9 mouse cellular contexts compared by ENCODE assay signal in the genomic region with DNA sequence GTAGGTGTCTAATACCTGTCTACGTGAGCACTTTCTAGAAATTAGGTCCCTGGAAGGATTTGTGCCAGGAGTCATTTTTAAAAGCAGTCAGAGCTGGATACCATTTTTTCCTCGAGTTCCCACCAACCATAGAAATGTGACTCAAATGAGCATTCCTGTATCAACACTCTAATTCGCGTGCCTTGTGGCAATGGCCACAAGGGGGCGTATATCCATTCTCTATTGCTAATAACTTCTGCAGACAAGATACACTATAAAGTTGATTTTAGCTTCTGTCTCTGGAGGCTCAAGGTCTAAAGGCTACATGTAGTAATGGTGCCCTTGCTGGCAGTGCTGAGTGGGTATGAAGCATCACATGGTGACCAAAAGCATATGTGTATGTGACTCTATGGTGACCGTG.
A peak's percentile ranks its signal among the peaks of the same experiment; 100 is the strongest.
DNase-seq lines count a peak whose midpoint lies in the region; ATAC-seq and TF ChIP-seq lines count a peak whose summit lies in the region.
"Had no signal": no experiment of that assay in that cellular context is flagged by ENCODE, and none has a peak within 500 bp of the region (broad histone marks: within the 10 kb centered on the region; RNA-seq: fewer than 3 reads in every experiment).

No protein-coding gene starts in this region.

- peak; percentile 80 for TF ChIP-seq CTCF in layer of hippocampus, adult 2 months (conservative IDR thresholded peaks at IDR 0.05)

- ATAC-seq in CD4-positive, CD25-positive, alpha-beta regulatory T cell, adult 4 months, result no peak

- H3K4me3 ChIP-seq in layer of hippocampus, adult 2 months, result no peak overlapping the region
- H3K4me3 ChIP-seq: liver, embryonic 15.5 days had no signal

- no peak overlapping the region for H3K27ac ChIP-seq in layer of hippocampus, adult 2 months
- H3K27ac ChIP-seq: liver, embryonic 15.5 days had no signal

- peak; percentile 52 for DNase-seq in CD4-positive, CD25-positive, alpha-beta regulatory T cell, adult 2 months (ENCODE audit: low read depth, low spot score)
- peak in 1 of 2 experiments; percentile 17 for DNase-seq in layer of hippocampus, adult 2 months (ENCODE audit: low spot score in 2 of 2)
- DNase-seq in layer of hippocampus, adult 9-10 months (ENCODE audit: low spot score), result no peak
- DNase-seq in T-cell, adult 2 months (ENCODE audit: low spot score), result peak; percentile 15
- peak; percentile 35 for DNase-seq in embryo, embryonic 9.5 days (ENCODE audit: extremely low spot score)
- DNase-seq in lung, postnatal 10 days, result peak; percentile 39
- peak; percentile 9 to 26 for DNase-seq in thymus, postnatal 36 days
